Mouse (Mus musculus): ENCODE measurements around the gene Baz1a. TPM values are rescaled to one million over a fixed set of nuclear protein-coding genes. Genes with fewer than 3 reads are reported as not detected.
A peak's percentile ranks its signal among the peaks of the same experiment; 100 is the strongest.

Gene Baz1a
- total and polyA plus RNA-seq, 2 experiments from 2014 or later, result 2.6 to 4.4 TPM

GRCm38 (mm10) chr12:54890426-54890825 lies 123.7 kb downstream of the Baz1a start:
- Histone ChIP-seq H3K27me3 (ENCODE audit: insufficient read depth, low read length) (no peaks in the 10 kb centered on the region), H3K36me3 (ENCODE audit: insufficient read depth, low read length) (no peaks in the 10 kb centered on the region), H3K9ac (replicated peaks; ENCODE audit: low read length, poor library complexity, severe bottlenecking) (no peak overlapping the region), H3K27ac (ENCODE audit: low read depth, low read length) (no peak overlapping the region), H3K4me3 (ENCODE audit: low read depth, low read length) (no peak overlapping the region), H3K4me1 (ENCODE audit: insufficient read depth, low read length) (no peaks in the 10 kb centered on the region), H3K4me2 (ENCODE audit: low read depth, low read length, poor library complexity, severe bottlenecking) (no peak overlapping the region), H3K9me3 (ENCODE audit: low read length) (no peaks in the 10 kb centered on the region)
- DNase-seq (ENCODE audit: low spot score) (no peak), ATAC-seq (ENCODE audit: low FRiP score) (no peak)
- 100% methylated on average over 2 of the region's 2 CpGs for WGBS
- no peak for TF ChIP-seq CTCF (IDR thresholded peaks at IDR 0.05)

- H3K4me2 ChIP-seq (ENCODE audit: low read depth, low read length, poor library complexity, severe bottlenecking), result no peak overlapping the region
- H3K4me3 ChIP-seq (ENCODE audit: low read depth, low read length), result no peak overlapping the region
- no peaks in the 10 kb centered on the region for H3K27me3 ChIP-seq (ENCODE audit: insufficient read depth, low read length)
- DNase-seq (ENCODE audit: low spot score) (no peak), ATAC-seq (ENCODE audit: low FRiP score) (no peak)
- no peak overlapping the region for H3K27ac ChIP-seq (ENCODE audit: low read depth, low read length)
- H3K4me1 ChIP-seq (ENCODE audit: insufficient read depth, low read length), result no peaks in the 10 kb centered on the region
- no peak overlapping the region for H3K9ac ChIP-seq (replicated peaks; ENCODE audit: low read length, poor library complexity, severe bottlenecking)
- no peak for TF ChIP-seq CTCF (IDR thresholded peaks at IDR 0.05)
- WGBS, result 89% methylated on average over 4 of the region's 4 CpGs
- H3K36me3 ChIP-seq (ENCODE audit: insufficient read depth, low read length), result no peaks in the 10 kb centered on the region
- H3K9me3 ChIP-seq (ENCODE audit: low read length), result no peaks in the 10 kb centered on the region
These were observed 126.5 kb downstream of the Baz1a start for GRCm38 (mm10) chr12:54887580-54888127.

- 15% methylated on average over 6 of the region's 6 CpGs for WGBS
- ATAC-seq (ENCODE audit: low FRiP score) (no peak), DNase-seq (ENCODE audit: low spot score) (peak; percentile 67)
- H3K27me3 ChIP-seq (ENCODE audit: insufficient read depth, low read length), result no peaks in the 10 kb centered on the region
- no peaks in the 10 kb centered on the region for H3K4me1 ChIP-seq (ENCODE audit: insufficient read depth, low read length)
- no peak overlapping the region for H3K4me3 ChIP-seq (ENCODE audit: low read depth, low read length)
- H3K36me3 ChIP-seq (ENCODE audit: insufficient read depth, low read length), result no peaks in the 10 kb centered on the region
- TF ChIP-seq CTCF (IDR thresholded peaks at IDR 0.05), result peak; percentile 71
- no peaks in the 10 kb centered on the region for H3K9me3 ChIP-seq (ENCODE audit: low read length)
- H3K27ac ChIP-seq (ENCODE audit: low read depth, low read length), result no peak overlapping the region
- no peak overlapping the region for H3K9ac ChIP-seq (replicated peaks; ENCODE audit: low read length, poor library complexity, severe bottlenecking)
- H3K4me2 ChIP-seq (ENCODE audit: low read depth, low read length, poor library complexity, severe bottlenecking), result no peak overlapping the region
These were observed 134.5 kb downstream of the Baz1a start for GRCm38 (mm10) chr12:54879630-54880029.

- TF ChIP-seq CTCF (IDR thresholded peaks at IDR 0.05), result no peak
- ATAC-seq (ENCODE audit: low FRiP score), result no peak
- Histone ChIP-seq H3K36me3 (ENCODE audit: insufficient read depth, low read length) (no peaks in the 10 kb centered on the region), H3K9ac (replicated peaks; ENCODE audit: low read length, poor library complexity, severe bottlenecking) (no peak overlapping the region), H3K4me3 (ENCODE audit: low read depth, low read length) (no peak overlapping the region), H3K27me3 (ENCODE audit: insufficient read depth, low read length) (no peaks in the 10 kb centered on the region), H3K27ac (ENCODE audit: low read depth, low read length) (no peak overlapping the region), H3K4me2 (ENCODE audit: low read depth, low read length, poor library complexity, severe bottlenecking) (no peak overlapping the region), H3K9me3 (ENCODE audit: low read length) (no peaks in the 10 kb centered on the region), H3K4me1 (ENCODE audit: insufficient read depth, low read length) (no peaks in the 10 kb centered on the region)
- no peak for DNase-seq (ENCODE audit: low spot score)
- 83% methylated on average over 5 of the region's 5 CpGs for WGBS
These were observed 134.9 kb downstream of the Baz1a start for GRCm38 (mm10) chr12:54879211-54879610.

GRCm38 (mm10) chr12:54877875-54878274 lies 136.3 kb downstream of the Baz1a start:
- no peaks in the 10 kb centered on the region for H3K4me1 ChIP-seq (ENCODE audit: insufficient read depth, low read length)
- H3K4me3 ChIP-seq (ENCODE audit: low read depth, low read length), result no peak overlapping the region
- no peaks in the 10 kb centered on the region for H3K36me3 ChIP-seq (ENCODE audit: insufficient read depth, low read length)
- no peak for DNase-seq (ENCODE audit: low spot score)
- H3K27me3 ChIP-seq (ENCODE audit: insufficient read depth, low read length), result no peaks in the 10 kb centered on the region
- ATAC-seq (ENCODE audit: low FRiP score), result no peak
- H3K9ac ChIP-seq (replicated peaks; ENCODE audit: low read length, poor library complexity, severe bottlenecking), result no peak overlapping the region
- no peaks in the 10 kb centered on the region for H3K9me3 ChIP-seq (ENCODE audit: low read length)
- 86% methylated on average over 1 of the region's 1 CpGs for WGBS
- H3K4me2 ChIP-seq (ENCODE audit: low read depth, low read length, poor library complexity, severe bottlenecking), result no peak overlapping the region
- TF ChIP-seq CTCF (IDR thresholded peaks at IDR 0.05), result no peak
- no peak overlapping the region for H3K27ac ChIP-seq (ENCODE audit: low read depth, low read length)

GRCm38 (mm10) chr12:54876879-54877278 lies 137.3 kb downstream of the Baz1a start:
- Histone ChIP-seq H3K4me1 (ENCODE audit: insufficient read depth, low read length) (no peaks in the 10 kb centered on the region), H3K4me3 (ENCODE audit: low read depth, low read length) (no peak overlapping the region), H3K9me3 (ENCODE audit: low read length) (no peaks in the 10 kb centered on the region), H3K27me3 (ENCODE audit: insufficient read depth, low read length) (no peaks in the 10 kb centered on the region), H3K36me3 (ENCODE audit: insufficient read depth, low read length) (no peaks in the 10 kb centered on the region), H3K4me2 (ENCODE audit: low read depth, low read length, poor library complexity, severe bottlenecking) (no peak overlapping the region), H3K27ac (ENCODE audit: low read depth, low read length) (no peak overlapping the region), H3K9ac (replicated peaks; ENCODE audit: low read length, poor library complexity, severe bottlenecking) (no peak overlapping the region)
- no peak for TF ChIP-seq CTCF (IDR thresholded peaks at IDR 0.05)
- DNase-seq (ENCODE audit: low spot score), result no peak
- no peak for ATAC-seq (ENCODE audit: low FRiP score)
- 21% methylated on average over 5 of the region's 5 CpGs for WGBS
